Mouse (Mus musculus) lung, embryonic 16.5 days (tissue): Measurements from ENCODE around the gene Gns. TPM values are rescaled to one million over a fixed set of nuclear protein-coding genes. Genes with fewer than 3 reads are reported as not detected.

Experiments used
- ATAC-seq: fragments of 200-750 bp; cut with Nextera tagmentation; 2 replicates; pipeline ENCODE4 v1.8.0; 2017; ENCODE audit warnings: low read depth, mild to moderate bottlenecking, moderate library complexity
- H3K27ac ChIP-seq: fragments of 300-500 bp; sonication (generic); 2 replicates; pipeline ENCODE4 v1.5.1; 2014; ENCODE audit warnings: mild to moderate bottlenecking, control low read depth, low read length
- H3K27me3 ChIP-seq: fragments of 300-500 bp; sonication (generic); 2 replicates; pipeline ENCODE4 v1.6.1; 2014; ENCODE audit warnings: low read depth, low read length, mixed read lengths; ENCODE audit not compliant: control insufficient read depth, insufficient read depth
- H3K36me3 ChIP-seq: fragments of 300-500 bp; sonication (generic); 2 replicates; pipeline ENCODE4 v1.6.1; 2014; ENCODE audit warnings: low read length; ENCODE audit not compliant: control insufficient read depth, insufficient read depth
- H3K4me1 ChIP-seq: fragments of 300-500 bp; sonication (generic); replicated peaks from 2 replicates; pipeline ENCODE4 v1.6.1; 2014; ENCODE audit warnings: low read length, mixed read lengths; ENCODE audit not compliant: control insufficient read depth, insufficient read depth
- H3K4me2 ChIP-seq: fragments of 300-500 bp; sonication (generic); 2 replicates; pipeline ENCODE4 v1.6.1; 2014; ENCODE audit warnings: low read depth, low read length, control low read depth
- H3K4me3 ChIP-seq: fragments of 300-500 bp; sonication (generic); 2 replicates; pipeline ENCODE4 v1.5.1; 2014; ENCODE audit warnings: mild to moderate bottlenecking, low read length, control low read depth
- H3K9ac ChIP-seq: fragments of 300-500 bp; sonication (generic); 2 replicates; pipeline ENCODE4 v1.6.1; 2014; ENCODE audit warnings: low read length, control low read depth
- H3K9me3 ChIP-seq: fragments of 300-500 bp; sonication (generic); 2 replicates; pipeline ENCODE4 v1.6.1; 2016; ENCODE audit warnings: low read length; ENCODE audit not compliant: control insufficient read depth
- whole genome bisulfite sequencing: fragments of 180-500 bp; shearing (Covaris S2); extraction: QIAGEN DNeasy Blood & Tissue Kit; methylation state at CpG from one replicate; pipeline ENCODE4 v1.1.7; 2014; 5-methylcytosine and 5-hydroxymethylcytosine counted together
- polyA plus RNA-seq: library from polyadenylated mRNA; unstranded; fragments of >200 nt; fragmentation: Nextera tagmentation; extraction: Ambion mirVana; gene quantifications from 2 replicates; pipeline ENCODE4 v1.2.1, GENCODE M21; 2015

The Gns gene
- polyA plus RNA-seq, 1 experiment from 2014 or later: 38.2 TPM

GRCm38 (mm10) chr10:121409717-121410116 lies 44.8 kb downstream of the Gns start:
- H3K36me3 ChIP-seq: peaks cover 16% of the 10 kb centered on the region
- no peaks in the 10 kb centered on the region for H3K27me3 ChIP-seq
- H3K27ac ChIP-seq: no peak overlapping the region
- H3K4me1 ChIP-seq: peaks cover 10% of the 10 kb centered on the region; the same call in 1 of the 2 replicates
- no peak overlapping the region for H3K4me2 ChIP-seq
- ATAC-seq: peak; percentile 74
- no peak overlapping the region for H3K9ac ChIP-seq
- WGBS: 50% methylated on average over 7 of the region's 7 CpGs
- H3K9me3 ChIP-seq: no peaks in the 10 kb centered on the region
- no peak overlapping the region for H3K4me3 ChIP-seq

DNA sequence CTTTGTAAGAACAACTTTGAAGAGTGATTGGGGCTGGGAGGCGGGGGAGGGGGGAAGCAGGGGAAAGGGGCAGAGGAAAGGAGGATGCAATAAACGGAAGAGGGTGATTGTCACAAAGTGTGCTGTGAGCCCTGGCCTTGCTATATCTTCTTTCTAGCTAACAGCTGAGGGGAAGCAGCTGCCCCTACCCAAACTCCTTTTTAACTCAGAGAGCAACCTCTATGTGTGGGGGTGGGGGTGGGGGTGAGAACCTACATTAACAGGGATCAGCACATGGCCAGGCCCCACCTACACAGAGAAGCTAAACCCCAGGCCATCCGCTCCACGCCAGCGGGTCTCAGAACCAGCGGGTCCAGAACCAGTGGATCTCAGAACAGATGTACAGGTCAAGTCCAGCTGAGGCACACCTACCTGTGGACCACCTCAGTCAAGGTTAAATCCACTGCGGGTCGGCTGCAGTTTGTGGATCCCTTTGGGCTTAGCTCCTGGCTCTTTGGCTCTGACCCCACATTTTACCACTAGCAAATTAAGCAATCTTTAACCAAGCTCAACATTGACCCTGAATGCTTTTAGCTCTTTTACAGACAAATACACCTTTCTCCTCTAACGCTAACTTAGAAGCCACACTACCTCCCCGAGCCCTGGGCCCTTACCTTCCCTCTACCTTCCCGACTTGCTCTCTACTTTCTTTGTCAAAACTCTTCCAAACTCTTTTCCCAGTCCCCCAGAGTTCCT lies 47.0 kb downstream of the Gns start:
- Histone ChIP-seq H3K36me3 (peaks cover 19% of the 10 kb centered on the region), H3K27ac (no peak overlapping the region), H3K4me3 (no peak overlapping the region)

GRCm38 (mm10) chr10:121412824-121413223 lies 47.9 kb downstream of the Gns start:
- Histone ChIP-seq H3K27me3 (no peaks in the 10 kb centered on the region), H3K27ac (no peak overlapping the region), H3K9me3 (no peaks in the 10 kb centered on the region), H3K4me3 (no peak overlapping the region), H3K9ac (no peak overlapping the region), H3K36me3 (peaks cover 19% of the 10 kb centered on the region), H3K4me2 (no peak overlapping the region), H3K4me1 (peaks cover 10% of the 10 kb centered on the region; the same call in 1 of the 2 replicates)
- ATAC-seq: no peak; the same call in 1 of the 2 replicates
- WGBS: 75% methylated on average over 17 of the region's 17 CpGs

More for the DNA sequence above, 47.0 kb downstream of the Gns start:
- WGBS: 78% methylated on average over 11 of the region's 11 CpGs
- H3K4me1 ChIP-seq: peaks cover 10% of the 10 kb centered on the region; the same call in 1 of the 2 replicates
- no peak for ATAC-seq
- H3K9ac ChIP-seq: no peak overlapping the region
- H3K9me3 ChIP-seq: no peaks in the 10 kb centered on the region
- H3K27me3 ChIP-seq: no peaks in the 10 kb centered on the region
- H3K4me2 ChIP-seq: no peak overlapping the region

DNA sequence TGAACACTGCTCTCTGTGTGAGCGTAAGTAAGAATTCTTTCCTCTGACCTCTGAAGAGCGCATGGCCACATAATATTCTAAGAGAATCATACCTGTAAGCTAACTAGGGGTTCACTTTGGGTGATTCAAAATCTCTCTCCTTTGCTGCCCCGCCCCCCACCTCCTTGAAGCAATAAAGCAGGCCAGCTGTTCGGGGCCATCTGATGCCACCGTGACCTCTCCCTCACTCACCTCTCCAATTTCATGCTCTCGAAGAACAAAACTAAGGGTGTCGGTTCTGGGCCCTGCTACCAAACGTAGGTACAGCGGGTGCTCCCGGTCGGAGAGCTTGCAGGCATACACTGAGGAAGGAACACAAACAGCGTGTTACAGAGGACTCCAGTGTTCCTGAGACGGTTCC lies 49.2 kb downstream of the Gns start:
- Histone ChIP-seq H3K27ac (no peak overlapping the region), H3K4me3 (no peak overlapping the region), H3K4me2 (no peak overlapping the region), H3K4me1 (peaks cover 10% of the 10 kb centered on the region; the same call in 1 of the 2 replicates), H3K27me3 (no peaks in the 10 kb centered on the region), H3K9me3 (no peaks in the 10 kb centered on the region), H3K36me3 (peaks cover 19% of the 10 kb centered on the region), H3K9ac (no peak overlapping the region)
- no peak for ATAC-seq
- WGBS: 76% methylated on average over 13 of the region's 13 CpGs

DNA sequence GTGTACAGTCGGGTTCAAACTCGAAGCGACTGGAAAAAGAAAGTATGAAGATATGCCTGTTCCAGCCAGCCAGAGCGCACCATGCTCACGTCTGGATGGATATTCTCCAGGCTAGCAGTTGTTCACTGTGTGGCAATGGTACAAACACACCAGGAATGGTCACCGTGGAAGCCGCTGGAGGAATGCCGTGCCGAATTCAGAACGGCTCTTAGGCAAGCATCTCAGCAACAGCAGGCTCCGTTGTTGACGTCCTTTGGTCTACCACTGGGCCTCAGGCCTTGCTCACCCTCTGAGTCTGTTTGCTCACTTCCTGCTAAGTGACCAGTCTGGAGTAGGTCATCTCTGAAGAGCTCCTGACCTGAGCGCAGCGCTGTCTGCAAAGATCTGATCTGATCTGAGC lies 53.9 kb downstream of the Gns start:
- no peak for ATAC-seq
- Histone ChIP-seq H3K27me3 (no peaks in the 10 kb centered on the region), H3K9ac (no peak overlapping the region), H3K27ac (no peak overlapping the region), H3K4me3 (no peak overlapping the region), H3K36me3 (peaks cover 9% of the 10 kb centered on the region), H3K4me2 (no peak overlapping the region), H3K9me3 (no peaks in the 10 kb centered on the region), H3K4me1 (peaks cover 34% of the 10 kb centered on the region)
- 73% methylated on average over 14 of the region's 14 CpGs for WGBS

DNA sequence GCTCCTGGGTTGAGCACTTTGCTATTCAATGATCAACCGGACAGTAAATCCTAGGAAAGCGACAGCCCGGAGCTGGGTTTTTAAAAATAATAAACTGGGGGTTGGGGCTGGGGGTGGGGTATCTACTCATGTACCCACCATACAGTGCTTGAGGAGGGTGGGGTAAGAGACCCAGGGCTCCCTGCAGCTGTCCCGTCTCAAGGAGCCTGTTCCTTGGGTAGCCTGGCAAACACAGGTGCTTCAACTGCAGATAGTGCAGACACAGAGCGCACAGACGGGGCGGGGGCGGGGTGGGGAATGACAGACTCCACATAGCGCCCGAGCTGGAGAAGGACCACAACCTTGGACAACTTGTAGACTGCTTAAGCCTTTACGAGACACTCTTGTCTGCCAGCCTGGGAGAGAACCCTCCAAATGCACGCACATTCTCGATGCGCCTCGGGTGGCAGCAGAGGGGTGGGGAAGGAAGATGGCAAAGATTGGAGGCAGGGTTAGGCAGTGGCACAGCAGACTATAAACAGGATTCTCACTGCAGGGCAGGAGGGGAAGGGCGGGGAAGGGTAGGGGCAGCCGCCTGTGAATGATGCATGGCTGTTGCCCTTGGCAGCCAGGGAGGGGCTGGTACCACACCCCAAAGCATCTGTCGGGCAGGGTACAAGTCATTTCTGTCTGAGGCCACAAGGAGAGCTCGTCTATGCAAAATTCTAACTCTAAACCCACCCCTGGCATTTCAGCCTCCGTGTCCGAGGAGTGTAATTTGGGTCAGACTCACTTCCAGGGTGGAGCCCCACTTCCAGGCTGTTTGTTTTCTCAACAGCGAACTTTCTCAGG lies 55.0 kb downstream of the Gns start:
- Histone ChIP-seq H3K27me3 (no peaks in the 10 kb centered on the region), H3K4me3 (no peak overlapping the region), H3K36me3 (peaks cover 3% of the 10 kb centered on the region), H3K27ac (peak overlapping the region; percentile 45), H3K9ac (peak overlapping the region; percentile 6; the same call in 1 of the 2 replicates), H3K4me1 (peaks cover 39% of the 10 kb centered on the region), H3K4me2 (peak overlapping the region; percentile 16), H3K9me3 (no peaks in the 10 kb centered on the region)
- ATAC-seq: peak; percentile 65
- 36% methylated on average over 22 of the region's 22 CpGs for WGBS

- Histone ChIP-seq H3K9me3 (no peaks in the 10 kb centered on the region), H3K36me3 (no peaks in the 10 kb centered on the region), H3K4me3 (no peak overlapping the region), H3K9ac (no peak overlapping the region), H3K4me2 (no peak overlapping the region), H3K4me1 (peaks cover 50% of the 10 kb centered on the region), H3K27me3 (no peaks in the 10 kb centered on the region), H3K27ac (no peak overlapping the region)
- no peak for ATAC-seq
- 50% methylated on average over 9 of the region's 9 CpGs for WGBS
These were observed 56.1 kb downstream of the Gns start for GRCm38 (mm10) chr10:121421023-121421422.

GRCm38 (mm10) chr10:121421657-121422290 lies 56.9 kb downstream of the Gns start:
- no peaks in the 10 kb centered on the region for H3K36me3 ChIP-seq
- ATAC-seq: no peak
- H3K9me3 ChIP-seq: no peaks in the 10 kb centered on the region
- no peaks in the 10 kb centered on the region for H3K27me3 ChIP-seq
- no peak overlapping the region for H3K4me3 ChIP-seq
- H3K9ac ChIP-seq: no peak overlapping the region
- WGBS: 86% methylated on average over 11 of the region's 11 CpGs
- H3K4me1 ChIP-seq: peaks cover 56% of the 10 kb centered on the region
- no peak overlapping the region for H3K4me2 ChIP-seq
- no peak overlapping the region for H3K27ac ChIP-seq

DNA sequence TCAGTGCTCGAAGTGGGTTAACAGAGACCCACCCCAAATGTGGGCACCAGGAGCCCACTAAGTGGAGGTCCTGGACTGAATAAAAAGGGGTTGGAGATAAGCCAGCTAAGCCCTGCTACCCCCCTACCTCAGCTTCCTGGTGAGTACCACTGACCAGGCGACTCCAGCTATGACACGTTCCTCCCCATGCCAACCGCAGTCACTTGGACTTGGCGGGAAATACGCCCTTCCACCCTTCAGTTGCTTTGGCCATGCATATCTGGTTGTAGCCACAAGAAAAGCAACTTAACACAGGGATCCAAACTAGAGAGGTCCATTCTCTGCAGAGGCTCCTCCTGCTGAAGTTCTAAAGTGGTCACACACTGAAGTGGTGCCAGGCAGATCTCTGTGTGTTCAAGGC lies 57.4 kb downstream of the Gns start:
- H3K36me3 ChIP-seq: no peaks in the 10 kb centered on the region
- no peak overlapping the region for H3K9ac ChIP-seq
- H3K4me2 ChIP-seq: no peak overlapping the region
- no peak overlapping the region for H3K4me3 ChIP-seq
- H3K9me3 ChIP-seq: no peaks in the 10 kb centered on the region
- no peak for ATAC-seq
- 76% methylated on average over 6 of the region's 6 CpGs for WGBS
- H3K4me1 ChIP-seq: peaks cover 61% of the 10 kb centered on the region
- H3K27me3 ChIP-seq: no peaks in the 10 kb centered on the region
- H3K27ac ChIP-seq: no peak overlapping the region
